Mouse (Mus musculus) retina, postnatal 7 days (tissue): ENCODE measurements around the gene Gm10382.
"Not testable (repeated sequence)": the region's sequence is repeated elsewhere in the genome, so short reads cannot be mapped to it uniquely, and the experiment has no call there.

Source experiments
- DNase-seq: peaks from one replicate; pipeline ENCODE4 v3.0.0-alpha.2; 2012; ENCODE audit warnings: low read depth, low spot score

Gene Gm10382

DNA sequence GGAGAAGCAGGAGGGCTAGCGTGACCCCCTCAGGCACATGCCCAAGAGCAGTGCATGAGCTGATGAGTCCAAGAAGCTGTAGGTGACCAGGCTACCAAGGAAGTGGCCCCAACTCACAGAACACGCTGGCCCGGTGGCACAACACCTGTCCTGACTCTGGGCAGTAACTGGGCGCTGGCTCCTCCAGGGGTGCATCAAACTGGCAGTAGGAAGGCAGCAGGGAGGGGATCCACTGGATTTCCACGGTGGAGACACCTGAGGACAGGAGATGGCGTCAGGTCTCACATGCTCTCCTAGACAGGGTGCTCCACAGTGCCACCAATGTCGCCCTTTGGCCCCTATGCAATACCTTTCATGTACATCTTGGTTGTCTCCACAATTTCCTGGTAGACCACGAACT is 27.1 kb downstream of the Gm10382 start:
- no peak for DNase-seq

DNA sequence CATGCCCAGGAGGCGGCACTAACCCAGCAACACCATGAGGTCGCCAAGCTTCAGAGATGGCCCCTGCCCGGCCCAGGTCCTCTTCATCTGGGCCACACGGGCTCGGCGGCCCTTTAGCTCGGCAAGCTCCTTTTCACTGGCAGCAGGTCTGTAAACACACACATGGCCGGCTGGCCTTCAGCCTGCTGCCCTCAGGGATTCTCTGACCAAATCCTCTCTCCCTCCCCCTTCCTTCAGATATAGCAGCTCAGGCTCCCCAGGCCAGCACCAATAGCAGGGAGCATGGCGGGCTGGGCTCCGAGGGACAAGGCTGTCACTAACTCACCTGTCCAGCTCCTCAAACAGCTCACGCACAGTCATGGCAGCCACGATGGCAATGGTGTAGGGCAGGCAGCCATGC is 29.5 kb downstream of the Gm10382 start:
- DNase-seq = no peak

DNA sequence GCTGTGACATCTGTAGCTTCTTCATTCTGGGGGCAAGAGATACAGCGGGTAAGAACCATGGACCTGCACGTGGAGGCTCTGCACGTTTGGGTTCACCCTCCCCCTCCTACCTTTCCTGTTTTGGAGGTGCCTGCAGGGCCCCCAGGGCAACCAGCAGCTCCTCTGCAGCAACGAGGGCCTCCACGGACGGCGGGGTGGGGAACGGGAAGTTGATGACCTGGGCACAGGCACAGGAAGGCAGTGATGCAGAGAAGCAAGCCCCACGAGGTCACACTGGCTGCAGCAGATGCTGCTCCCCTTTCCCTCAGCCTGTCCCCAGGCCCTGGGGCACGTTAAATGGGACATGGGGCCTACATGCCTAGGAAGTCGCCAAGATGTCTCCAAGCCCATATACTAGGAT is 30.0 kb downstream of the Gm10382 start:
- DNase-seq = no peak

DNA sequence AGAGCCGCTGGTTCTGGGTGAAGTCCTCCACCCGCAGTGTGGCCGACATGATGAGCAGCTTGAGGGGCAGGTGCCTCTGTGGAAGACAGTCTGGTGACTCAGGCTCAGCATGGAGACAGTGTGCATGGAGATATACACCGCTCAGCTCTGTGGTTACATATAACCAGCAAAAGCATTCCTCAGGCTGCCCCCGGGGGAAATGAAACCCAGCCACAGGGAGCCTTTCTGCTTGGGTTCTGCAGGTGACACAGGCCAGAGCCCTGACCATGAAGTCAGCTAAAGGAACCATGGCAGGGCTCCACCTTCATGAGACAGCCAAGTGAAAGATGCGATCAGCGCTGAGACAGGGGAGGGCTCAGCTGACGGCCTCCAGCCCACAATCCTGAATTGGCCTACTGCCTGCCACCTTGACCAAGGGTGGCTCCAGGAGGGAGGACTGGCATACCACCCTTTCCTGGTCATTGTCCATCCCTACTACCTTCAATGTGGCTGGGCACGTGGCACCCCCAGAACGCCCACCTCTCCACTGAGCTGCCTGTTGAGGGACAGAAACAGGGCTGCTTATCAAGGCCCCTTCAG is 36.7 kb downstream of the Gm10382 start:
- DNase-seq = no peak

DNA sequence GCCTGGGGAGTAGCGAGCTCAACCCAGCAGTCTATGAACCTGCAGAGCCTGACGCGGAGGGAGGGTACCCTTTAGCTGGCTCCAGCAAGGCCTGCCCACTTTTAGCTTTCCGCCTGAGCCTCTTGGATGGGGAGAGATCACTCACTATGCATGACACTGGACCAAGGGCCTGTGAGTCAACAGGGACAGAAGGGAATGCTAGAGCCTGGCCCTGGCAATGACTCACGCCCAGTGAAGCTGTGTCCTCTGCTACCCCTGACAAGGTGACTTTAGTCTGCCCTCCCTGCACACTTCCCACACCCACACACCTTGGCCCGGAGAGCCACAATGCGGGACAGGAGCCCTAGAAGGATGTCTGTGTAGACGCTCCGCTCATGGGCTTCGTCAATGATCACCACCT is 37.2 kb downstream of the Gm10382 start:
- no peak for DNase-seq

DNA sequence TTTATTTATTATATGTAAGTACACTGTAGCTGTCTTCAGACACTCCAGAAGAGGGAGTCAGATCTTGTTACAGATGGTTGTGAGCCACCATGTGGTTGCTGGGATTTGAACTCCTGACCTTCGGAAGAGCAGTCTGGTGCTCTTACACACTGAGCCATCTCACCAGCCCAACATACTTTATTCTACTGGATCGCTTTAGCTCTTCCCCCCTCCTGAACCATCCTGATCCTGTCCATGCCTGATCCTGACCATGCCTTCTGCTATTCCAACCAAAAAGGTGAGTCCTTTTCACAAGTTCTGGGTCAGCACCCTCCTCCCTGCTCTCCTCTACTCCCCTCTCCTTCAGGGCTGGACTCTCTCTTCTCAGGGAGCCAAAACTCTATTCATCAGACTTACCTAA is 43.2 kb downstream of the Gm10382 start:
- not testable (repeated sequence) for DNase-seq

DNA sequence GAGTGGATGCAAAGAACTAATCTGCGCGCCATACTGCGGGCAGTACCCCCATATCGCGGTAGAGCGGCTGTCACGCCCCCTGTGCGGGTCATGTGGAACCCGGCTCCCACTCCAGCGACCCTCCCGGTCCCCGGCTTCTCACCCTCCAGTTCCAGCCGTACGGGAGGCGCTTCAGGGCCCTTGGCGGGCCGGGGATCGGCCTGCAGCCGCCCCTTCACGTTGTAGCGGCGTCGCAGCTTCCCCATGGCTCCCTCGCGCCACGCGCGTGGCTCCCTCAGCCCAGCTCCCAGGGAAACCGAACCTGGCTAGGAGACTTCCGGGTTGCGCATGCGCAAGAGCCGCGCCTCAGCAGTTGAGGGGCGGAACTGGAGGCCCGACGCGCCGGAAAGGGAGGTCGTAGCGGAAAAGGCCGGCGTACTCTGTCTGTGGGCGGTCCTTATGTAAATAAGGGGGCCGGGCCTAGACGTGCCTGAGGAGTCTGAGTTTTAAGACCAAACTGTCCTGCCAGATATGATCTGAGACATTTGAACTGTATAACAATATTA is 44.7 kb downstream of the Gm10382 start, which contains the start of gene Dhx37:
Dhx37 (minus strand) TSS at position 329 of the 545 bp plus-strand sequence.
- peak; percentile 90 for DNase-seq

DNA sequence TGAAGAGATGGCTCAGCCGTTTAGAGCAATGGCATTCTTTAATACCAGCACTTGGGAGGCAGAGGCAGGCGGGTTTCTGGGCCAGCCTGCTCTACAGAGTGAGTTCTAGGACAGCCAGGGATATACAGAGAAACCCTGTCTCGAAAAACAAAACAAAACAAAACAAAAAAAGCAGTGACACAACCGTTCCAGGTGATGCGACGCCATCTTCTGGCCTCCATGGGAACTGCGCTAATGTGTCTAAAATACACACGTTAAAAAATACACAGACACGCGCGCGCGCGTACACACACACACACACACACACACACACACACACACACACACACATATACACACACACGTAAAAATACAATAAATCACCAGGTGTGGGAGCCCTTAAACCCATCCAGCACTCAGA is 45.2 kb downstream of the Gm10382 start:
- DNase-seq = not testable (repeated sequence)
